Mouse (Mus musculus) megakaryocyte, embryonic 14.5 days (primary cell): ENCODE data around the gene Dgki.

Source experiments
- FLI1 ChIP-seq: IDR thresholded peaks from 2 replicates; pipeline ENCODE4 v1.6.1; 2012; ENCODE audit warnings: low read length, inconsistent platforms, mixed read lengths
- GATA1 ChIP-seq: IDR thresholded peaks from 3 replicates; pipeline ENCODE4 v1.6.1; 2012; ENCODE audit warnings: mixed read lengths, low read length, inconsistent platforms, borderline replicate concordance

- TF ChIP-seq FLI1 (no peak), GATA1 (no peak)
Observed at GRCm38 (mm10) chr6:36832681-36833080, 467.3 kb downstream of the Dgki start.
